Mouse (Mus musculus) gastrocnemius, postnatal 25 days (tissue): ENCODE measurements around the gene Bcat1. TPM values are rescaled to one million over a fixed set of nuclear protein-coding genes. Genes with fewer than 3 reads are reported as not detected.
"Not testable (repeated sequence)": the region's sequence is repeated elsewhere in the genome, so short reads cannot be mapped to it uniquely, and the experiment has no call there.

ENCODE experiments used
- DNase-seq: peaks from one replicate; pipeline ENCODE4 v3.0.0; 2022
- total RNA-seq, 2 experiments: library from RNA; stranded (reverse); gene quantifications; 1 replicate in 1 of 2; 2 replicates in 1 of 2; pipeline ENCODE4 v1.2.3; 2021

Gene Bcat1
- total RNA-seq, 2 experiments from 2014 or later: 3.4 to 3.7 TPM

GRCm38 (mm10) chr6:145093038-145093622 is 17.1 kb upstream of the Bcat1 start:
- not testable (repeated sequence) for DNase-seq

GRCm38 (mm10) chr6:145091998-145092397 is 16.0 kb upstream of the Bcat1 start:
- DNase-seq: no peak

GRCm38 (mm10) chr6:145090928-145091327 is 14.9 kb upstream of the Bcat1 start:
- DNase-seq: no peak

- no peak for DNase-seq
These were observed 14.3 kb upstream of the Bcat1 start for GRCm38 (mm10) chr6:145090201-145090863.

DNA sequence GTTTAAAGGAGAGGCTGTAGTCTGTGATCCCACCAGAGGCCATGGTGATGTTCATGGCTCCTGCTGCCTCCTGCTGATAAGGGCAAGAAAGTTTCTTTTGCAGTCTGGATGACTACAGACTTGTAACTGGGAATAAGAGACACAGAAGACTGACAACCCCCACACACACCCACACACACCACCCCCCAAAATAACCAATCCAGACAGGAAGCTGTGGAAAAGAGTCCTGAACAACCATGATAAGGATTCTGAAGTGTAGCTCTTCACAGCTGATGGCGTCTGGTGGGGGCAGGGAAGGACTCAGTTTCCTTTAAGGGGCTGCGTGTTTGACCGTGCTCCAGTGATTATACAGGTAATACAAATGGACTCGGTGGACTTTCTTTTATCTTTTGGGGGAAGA is 13.4 kb upstream of the Bcat1 start:
- DNase-seq: no peak

DNA sequence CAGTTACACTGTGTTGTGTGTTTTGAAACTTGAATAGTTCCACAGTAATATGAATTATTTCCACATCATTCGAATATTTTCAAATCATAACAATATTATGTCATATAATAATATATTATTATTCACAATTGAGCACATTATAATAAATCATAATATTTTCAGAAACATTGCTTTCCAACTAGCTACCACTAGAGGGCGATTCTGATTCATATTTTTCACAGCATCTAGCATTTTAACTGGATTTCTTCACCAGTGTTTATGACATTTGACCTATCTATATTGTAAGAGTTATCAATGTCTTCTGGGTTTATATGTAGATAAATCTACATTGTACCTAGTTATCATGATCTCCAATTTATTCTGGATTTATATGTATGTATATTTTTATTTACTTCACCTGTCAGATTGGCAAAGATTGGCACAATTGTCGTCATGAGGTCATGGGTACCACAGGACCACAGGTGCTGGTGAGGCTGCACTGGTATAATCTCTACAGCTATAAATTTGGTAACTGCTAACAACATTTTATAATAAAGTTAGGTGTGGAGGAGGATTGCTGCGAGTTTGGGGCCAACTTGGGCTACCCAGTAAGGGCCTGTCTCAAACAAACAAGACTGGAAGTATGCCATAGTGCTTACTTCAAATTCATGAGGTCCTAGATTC is 12.6 kb upstream of the Bcat1 start:
- DNase-seq: no peak

- DNase-seq: no peak
These were observed 8.5 kb upstream of the Bcat1 start for GRCm38 (mm10) chr6:145084343-145085117.

- no peak for DNase-seq
These were observed 5.7 kb upstream of the Bcat1 start for GRCm38 (mm10) chr6:145081721-145082120.

- DNase-seq: no peak
These were observed 3.2 kb upstream of the Bcat1 start for GRCm38 (mm10) chr6:145079087-145079759.

DNA sequence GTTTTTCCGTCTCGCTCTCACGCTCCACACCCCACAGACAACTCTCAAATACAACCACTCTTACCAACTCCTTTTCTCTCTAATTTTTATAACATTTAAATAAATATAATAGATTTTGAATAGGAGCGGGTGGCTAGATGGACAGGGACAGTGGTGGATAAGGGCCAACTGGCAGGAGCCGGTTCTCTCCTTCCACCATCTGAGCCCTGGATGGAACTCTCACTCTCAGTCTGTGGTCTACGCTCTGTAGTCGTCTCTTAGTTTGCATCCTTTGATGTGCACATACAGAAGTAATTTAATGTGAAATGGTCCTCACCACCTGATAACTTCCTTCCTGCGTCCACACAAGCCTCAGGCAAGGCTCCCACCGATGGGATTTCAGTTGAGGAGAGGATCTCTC is 302 bp upstream of the Bcat1 start:
- no peak for DNase-seq

DNA sequence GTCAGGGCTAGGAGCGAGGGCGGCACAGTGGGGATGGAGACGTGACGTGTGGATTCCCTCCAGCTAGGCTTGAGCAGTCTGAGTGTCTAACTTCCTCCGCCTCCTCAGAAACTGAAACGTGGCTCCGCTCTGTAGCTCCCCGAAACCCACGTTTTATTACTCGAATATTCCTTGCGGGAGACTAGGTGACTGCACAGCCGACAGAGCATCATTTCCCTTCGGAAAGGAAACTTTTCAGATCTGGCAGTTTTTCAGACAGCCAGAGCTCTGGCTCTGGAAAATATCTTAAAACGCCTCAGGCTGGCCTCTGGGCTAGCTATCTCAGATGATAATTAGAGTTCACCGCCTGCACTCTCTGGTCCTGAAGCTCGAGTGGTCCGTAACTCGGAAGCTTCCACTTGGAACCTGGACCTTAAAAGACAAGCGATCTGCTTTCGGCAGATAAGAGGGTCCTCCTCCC is 866 bp downstream of the Bcat1 start:
- DNase-seq: no peak

DNA sequence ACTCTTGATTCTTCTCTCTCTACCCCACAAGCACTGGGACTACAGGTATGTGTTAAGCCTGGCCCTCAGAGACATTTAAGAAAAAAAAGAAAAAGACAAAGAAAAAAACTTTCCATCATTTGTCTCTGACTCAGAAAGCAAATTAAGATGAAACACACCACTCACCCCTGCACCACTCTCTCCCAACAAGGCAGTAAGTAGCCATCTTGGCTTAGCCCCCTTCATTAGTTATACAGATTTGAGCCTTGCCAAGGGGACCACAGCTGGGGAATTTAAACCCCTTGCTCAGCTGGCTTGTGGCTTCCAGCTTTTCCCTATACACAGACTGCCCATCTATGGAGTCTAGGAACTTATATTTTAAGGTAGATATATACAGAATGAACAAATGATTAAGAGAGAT is 1.5 kb downstream of the Bcat1 start:
- DNase-seq: no peak

DNA sequence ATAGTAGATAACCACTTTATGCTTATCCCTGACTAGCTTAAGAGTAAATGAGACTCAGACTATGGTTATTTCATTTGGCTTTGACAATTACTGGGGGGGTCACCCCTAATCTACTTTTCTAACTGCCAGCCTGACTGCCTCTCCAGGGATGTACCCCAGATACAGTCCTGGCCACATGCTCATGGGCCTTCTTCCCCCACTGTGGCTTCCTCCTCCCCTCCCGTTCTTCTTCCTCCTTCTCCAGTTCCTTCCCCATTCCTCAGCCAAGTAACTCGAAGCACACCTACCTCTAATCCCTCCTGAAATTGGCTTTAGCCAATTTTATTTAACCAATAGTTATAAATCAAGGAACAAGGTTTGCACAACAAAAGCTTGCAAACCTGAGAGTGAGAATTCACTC is 6.1 kb downstream of the Bcat1 start:
- DNase-seq: no peak

DNA sequence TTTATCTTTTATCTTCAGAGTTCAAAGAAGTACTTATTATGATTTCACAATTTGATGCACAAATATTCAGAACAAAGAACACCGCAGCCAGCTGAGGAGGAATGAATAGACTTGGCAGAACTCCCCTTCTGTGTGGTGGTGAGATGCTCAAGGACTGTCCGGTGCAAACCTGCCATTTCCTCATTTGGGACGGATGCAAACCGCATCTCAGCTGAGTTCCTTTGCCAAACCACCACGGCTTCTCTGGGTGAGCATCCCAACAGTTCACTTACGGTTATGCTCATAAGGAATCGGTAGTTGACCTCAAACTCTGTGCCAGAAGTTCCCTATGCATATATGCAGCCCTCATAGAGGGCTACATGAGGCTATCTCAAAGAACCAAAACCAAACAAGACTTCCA is 6.6 kb downstream of the Bcat1 start:
- no peak for DNase-seq

- DNase-seq: no peak
These were observed 8.3 kb downstream of the Bcat1 start for GRCm38 (mm10) chr6:145067679-145068078.

GRCm38 (mm10) chr6:145066416-145066815 is 9.6 kb downstream of the Bcat1 start:
- DNase-seq: no peak

DNA sequence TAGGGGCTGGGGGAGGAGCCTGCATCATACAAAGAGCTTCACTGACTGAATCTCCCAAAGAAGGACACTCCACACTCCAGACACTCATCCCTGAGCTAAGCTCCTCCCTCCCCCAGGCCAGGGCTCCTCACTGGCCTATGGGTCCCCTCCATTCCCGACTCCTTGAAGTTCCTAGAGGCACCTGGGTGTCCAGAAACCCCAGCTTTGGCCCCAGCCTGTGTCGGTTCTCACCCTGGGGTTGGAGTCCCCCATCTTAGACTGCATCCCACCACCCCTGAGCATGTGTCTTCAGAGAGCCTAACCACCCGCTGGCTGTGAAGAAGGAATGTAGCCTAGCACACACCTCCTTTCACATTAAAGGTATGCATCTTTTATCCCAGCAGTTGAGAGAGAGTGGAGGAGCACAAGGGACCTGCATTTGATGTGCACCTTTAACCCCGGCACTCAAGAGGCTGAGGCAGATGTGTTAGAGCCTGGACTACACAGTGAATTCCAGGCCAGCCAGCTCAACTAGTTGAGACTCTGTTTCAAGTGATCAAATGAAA is 10.6 kb downstream of the Bcat1 start:
- DNase-seq: no peak

DNA sequence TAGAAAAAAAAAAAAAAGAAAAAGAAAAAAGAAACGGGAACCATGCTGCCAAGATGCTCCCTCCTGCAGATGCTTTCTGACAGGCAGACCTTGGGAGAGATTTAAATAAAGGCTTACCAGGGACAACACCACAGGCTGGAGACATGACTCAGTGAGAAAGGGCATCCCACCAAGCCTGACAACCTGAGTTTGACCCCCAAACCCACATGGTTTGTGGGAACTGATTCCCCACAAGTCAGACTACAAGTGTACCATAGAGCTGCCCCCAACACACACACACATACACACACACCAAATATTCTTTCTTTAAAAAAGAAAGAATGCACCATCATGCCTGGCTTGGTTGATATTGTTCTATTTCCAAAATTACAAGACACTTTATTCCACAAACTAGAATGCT is 11.9 kb downstream of the Bcat1 start:
- DNase-seq: no peak

GRCm38 (mm10) chr6:145063212-145063868 is 12.6 kb downstream of the Bcat1 start:
- no peak for DNase-seq

- no peak for DNase-seq
These were observed 13.2 kb downstream of the Bcat1 start for GRCm38 (mm10) chr6:145062763-145063162.

- DNase-seq: no peak
These were observed 14.6 kb downstream of the Bcat1 start for GRCm38 (mm10) chr6:145061361-145061760.
